Mouse (Mus musculus) urinary bladder, postnatal 4 days (tissue): ENCODE measurements around the gene Alkbh2.
A peak's percentile ranks its signal among the peaks of the same experiment; 100 is the strongest.

Experiments used
- DNase-seq, 2 experiments: peaks; one replicate each; pipeline ENCODE4 v3.0.0; 2021 to 2022; ENCODE audit warnings: low spot score in 2 of 2

The Alkbh2 gene

DNA sequence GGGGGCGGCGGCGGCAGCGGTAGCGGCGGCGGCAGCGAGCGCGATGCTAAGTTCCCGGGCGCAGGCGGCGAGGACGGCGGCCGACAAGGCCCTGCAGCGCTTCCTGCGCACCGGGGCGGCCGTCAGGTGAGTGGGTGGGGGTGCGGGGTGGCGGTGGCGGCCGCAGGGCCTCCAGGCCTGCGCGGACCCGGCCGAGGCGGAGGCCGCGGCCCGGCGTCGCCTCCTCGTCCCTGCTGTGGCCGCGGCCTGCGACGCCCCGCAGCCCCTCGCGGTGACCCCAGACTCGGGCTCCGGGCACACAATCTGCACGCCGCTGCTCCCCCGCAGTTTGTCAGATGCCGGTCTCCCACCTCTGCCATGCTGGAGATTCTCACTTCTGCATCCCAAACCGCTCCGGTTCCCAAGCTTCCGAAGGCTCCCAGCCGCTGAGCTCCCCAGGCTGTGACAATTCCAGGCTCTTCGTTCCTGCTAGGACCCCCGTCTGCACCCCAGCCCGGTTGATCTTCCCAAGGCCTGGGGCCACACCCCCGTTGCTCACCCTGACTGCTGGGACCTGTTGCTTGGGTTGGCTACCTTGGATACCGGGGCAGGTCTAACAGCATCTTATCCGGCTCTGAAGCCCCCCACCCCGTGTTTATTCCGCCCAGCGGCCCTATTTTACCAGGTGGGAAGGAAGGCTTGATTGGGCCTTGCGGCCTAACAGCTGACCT is 27.5 kb downstream of the Alkbh2 start:
- DNase-seq = no peak

DNA sequence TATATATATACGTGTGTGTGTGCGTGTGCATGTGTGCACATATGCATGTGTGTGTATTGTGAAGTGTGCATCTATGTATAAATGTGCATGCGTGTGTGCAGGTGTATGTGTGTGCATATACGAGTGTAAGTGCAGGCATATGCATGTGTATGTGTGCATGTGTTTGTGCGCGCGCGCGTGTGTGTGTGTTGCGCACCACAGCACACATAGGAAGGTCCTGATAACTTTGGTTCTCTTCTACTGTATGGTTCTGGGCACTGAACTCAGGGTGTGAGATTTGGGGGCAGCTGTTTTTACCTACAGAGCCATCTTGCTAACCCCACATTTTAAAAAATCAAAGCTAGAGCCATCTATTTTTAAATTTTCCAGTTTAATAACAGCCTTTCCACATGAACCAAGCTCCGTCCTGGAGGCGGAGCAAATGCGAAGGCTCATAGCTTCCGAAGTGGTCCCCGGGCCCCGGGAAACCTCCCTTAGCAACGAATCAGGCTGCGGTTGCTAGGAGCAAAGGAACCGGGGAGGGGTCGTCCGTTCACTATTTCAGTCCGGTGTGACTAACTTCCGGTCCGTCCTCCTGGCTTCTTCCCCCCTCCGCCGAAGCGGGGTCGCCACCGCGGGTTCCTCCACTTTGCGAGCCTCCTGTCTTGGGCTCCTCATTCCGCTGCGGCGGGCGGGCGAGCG is 28.2 kb downstream of the Alkbh2 start:
- DNase-seq = peak; percentile 91 to 92

DNA sequence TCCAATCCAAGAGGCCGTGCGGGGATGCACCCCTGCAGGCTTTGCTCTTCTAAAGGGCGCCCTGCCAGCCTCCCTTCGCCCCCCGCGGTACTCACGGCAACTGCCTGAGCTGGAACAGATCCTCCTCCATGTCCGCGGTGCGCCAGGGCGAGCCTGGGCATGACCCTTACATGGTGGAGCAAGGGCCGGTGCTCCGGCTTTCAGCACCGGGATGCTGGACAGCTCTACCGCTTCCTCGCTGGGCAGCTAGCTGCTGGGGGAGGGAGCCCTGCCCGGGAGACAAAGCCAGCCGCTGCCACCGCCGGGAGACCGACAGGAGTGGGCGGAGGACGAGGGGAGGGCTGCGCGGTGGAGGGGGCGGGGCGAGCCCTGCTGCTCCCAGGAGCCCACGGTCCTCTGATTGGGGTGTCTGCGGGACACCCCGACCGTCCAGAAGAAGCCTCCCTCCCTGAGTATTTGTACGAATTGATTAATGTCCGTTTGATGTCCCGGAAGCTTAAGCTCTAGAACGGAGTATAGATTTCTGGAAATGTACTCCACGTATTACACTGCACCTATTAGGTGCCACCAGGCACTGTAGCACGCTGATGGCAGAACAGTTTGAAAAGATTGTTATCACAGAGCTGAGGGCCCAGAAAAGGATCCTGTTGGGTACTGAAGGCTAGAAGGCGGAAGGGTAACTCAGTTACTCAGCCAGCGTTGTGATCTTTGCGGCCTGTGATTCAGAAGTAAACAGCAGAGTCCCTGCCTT is 36.8 kb downstream of the Alkbh2 start, which contains the start of gene Svop:
Svop (minus strand) TSS at position 514 of the 751 bp plus-strand sequence.
- DNase-seq = peak; percentile 63 to 84

DNA sequence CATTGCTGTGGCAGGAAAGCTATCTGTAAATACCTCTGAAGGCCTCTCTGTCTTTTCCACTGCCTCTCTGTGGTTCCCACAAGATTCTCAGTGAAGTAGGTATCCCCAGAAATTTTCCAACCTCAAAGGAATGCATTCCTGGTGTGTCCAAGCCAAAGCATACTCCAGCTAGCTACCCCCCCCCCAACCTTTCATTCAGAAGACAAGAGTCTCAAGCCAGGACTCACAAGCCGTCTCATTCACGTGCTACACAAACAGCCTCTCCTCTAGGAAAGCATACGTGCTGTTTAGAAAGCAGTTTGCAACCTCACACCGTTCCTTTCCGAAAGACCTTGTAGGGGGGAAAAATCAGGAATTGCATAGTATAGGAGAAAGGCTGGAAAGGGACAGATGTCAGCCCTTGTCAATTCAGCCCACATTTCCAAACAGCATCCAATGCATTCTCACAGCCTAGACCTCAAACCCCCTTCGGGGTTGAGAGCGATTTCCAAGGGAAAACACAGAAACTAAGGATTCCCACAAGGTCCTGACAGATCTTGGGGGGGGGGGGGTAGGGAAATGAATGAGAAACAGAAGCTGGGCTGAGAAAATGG is 37.5 kb downstream of the Alkbh2 start:
- DNase-seq = no peak

DNA sequence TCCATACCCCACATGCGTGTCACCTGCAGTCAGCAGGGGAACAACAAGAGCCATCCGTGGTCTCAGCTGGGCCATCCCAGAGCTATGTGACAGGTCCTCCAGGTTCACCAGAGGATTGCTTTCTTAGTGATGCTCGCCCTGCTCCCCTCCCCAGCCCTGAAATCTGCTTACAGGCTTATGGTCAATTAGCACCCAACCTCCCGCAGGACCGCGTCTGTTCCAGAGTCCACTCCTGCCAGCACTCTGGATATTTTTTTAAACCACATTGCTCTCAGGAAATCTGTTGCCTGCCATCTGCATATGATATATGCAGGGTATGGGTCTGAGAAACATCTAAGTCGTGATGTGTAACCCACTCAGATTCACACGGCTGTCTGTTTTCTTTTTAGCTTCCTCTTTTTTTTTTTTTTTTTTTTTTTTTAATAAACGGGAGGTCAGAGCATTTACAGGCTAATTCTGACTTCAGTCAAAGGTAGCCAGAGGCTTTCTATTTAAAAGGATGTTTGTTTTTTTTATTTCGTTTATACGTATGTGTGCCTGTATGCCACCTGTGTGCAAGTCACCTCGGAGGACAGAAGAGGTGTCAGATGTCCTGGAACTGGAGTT is 40.0 kb downstream of the Alkbh2 start:
- no peak for DNase-seq

DNA sequence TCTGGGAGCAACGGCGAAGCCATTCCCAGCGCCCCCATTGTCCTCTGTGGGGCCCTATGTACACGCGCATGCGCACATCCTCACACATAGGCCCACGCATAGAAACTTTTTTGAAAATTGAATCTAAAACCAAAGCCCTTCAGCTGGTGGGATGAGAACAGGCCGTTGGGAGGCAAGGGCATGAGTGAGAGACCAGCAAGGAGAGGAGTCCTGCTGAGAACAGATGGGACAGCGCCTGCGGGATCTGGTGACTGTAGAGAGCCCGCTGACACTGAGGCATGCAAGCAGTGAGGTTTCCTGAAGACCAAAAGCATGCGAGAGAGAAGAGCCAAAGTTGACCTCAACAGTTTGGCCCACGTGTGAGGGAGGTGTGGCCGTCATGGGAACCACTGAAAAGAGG is 42.5 kb downstream of the Alkbh2 start:
- DNase-seq = no peak

DNA sequence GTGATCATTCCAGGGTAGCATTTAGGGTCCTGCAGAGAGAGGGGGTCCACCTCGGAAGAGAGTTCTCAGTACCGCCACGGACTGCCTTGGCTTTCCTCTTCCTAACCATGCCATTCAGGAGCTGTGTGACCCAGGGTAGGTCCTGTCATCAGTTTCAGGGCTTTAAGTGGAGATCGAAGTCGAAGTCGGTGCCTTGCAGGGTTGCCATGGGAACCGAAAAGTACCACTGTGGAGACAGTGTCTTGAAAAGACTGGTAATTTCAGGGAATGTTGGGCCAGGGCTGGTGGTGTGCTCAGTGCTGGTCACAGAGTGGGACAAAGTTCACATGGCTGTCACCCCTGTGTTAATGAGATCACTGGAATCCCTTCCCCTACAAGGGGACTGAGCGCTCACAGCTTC is 51.0 kb downstream of the Alkbh2 start:
- DNase-seq = no peak
